In the genomic region with DNA sequence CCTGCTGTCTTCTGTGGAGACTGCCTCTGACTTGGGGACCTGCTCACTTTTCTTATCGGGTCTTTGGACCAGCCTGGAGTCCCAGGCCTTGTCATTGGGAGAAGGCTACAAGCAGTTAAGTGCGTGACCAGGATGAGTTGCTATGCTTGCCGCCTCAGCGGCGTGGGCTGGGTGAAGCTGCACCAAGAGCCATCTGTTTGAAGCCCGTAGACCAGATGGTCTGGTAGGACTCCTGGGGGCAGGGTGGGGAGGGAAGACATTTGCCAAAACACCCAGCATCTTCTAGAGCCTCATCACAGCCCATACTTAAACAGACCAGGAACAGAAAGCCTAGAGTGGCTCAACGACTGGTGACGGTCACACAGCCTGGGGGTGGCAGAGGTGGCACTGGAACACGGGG, we compare ENCODE assay signal across 14 mouse cellular contexts. TPM values are rescaled to one million over a fixed set of nuclear protein-coding genes. Genes with fewer than 3 reads are reported as not detected.
A peak's percentile ranks its signal among the peaks of the same experiment; 100 is the strongest.
DNase-seq lines count a peak whose midpoint lies in the region; ATAC-seq lines count a peak whose summit lies in the region.
"Had no signal": no experiment of that assay in that cellular context is flagged by ENCODE, and none has a peak within 500 bp of the region (broad histone marks: within the 10 kb centered on the region; RNA-seq: fewer than 3 reads in every experiment).

No protein-coding gene starts in this region.

- peak; percentile 76 for DNase-seq in layer of hippocampus, adult 11-12 months (ENCODE audit: low spot score)
- no peak for DNase-seq in layer of hippocampus, postnatal 10 days (ENCODE audit: low spot score in 2 of 2)
- peak; percentile 80 to 89 for DNase-seq in cerebellum, postnatal 10 days
- DNase-seq in layer of hippocampus, adult 8-10 months (ENCODE audit: low spot score in 2 of 2): peak; percentile 76 to 82
- DNase-seq in right cerebral cortex, postnatal 14 days: peak; percentile 67
- no peak for DNase-seq in thymus, postnatal 36 days
- DNase-seq in urinary bladder, adult 18-20 months (ENCODE audit: low spot score in 2 of 2): no peak
- DNase-seq: kidney, postnatal 10 days; lung, postnatal 4 days had no signal

- no peak for ATAC-seq in activated CD4-positive, CD25-positive, alpha-beta regulatory T cell, adult 4 months
- ATAC-seq: midbrain, embryonic 15.5 days had no signal

RNA-seq across cellular contexts. Expression of a gene that starts 24.9 kb away (rescaled TPM):
- 100 to 1,000 TPM; 298 to 304 TPM for total RNA-seq in layer of hippocampus, postnatal 10 days (2021)
- total RNA-seq in layer of hippocampus, adult 8-10 months (2022): 100 to 1,000 TPM; 315 to 377 (median 346) TPM
- polyA plus RNA-seq in activated CD4-positive, CD25-positive, alpha-beta regulatory T cell, adult 4 months (2017; shearing (Covaris generic)): not detected
- total RNA-seq: granulocyte monocyte progenitor cell, adult 5-6 weeks; MEL had no signal
- polyA plus RNA-seq: C2C12 had no signal

Comparison
In these comparisons a context has a peak if more than half of its experiments do, and no peak if none do; other contexts are left out.
1. DNase-seq: peak in layer of hippocampus, adult 11-12 months (single experiment), cerebellum, postnatal 10 days (2 of 2), layer of hippocampus, adult 8-10 months (2 of 2) and right cerebral cortex, postnatal 14 days (single experiment); none in layer of hippocampus, postnatal 10 days (0 of 2), thymus, postnatal 36 days (0 of 2) and urinary bladder, adult 18-20 months (0 of 2).